Mouse (Mus musculus) bone marrow macrophage, adult 2 months (primary cell): Measurements from ENCODE around the gene Ms4a4d. TPM values are rescaled to one million over a fixed set of nuclear protein-coding genes. Genes with fewer than 3 reads are reported as not detected.
"Not testable (repeated sequence)": the region's sequence is repeated elsewhere in the genome, so short reads cannot be mapped to it uniquely, and the experiment has no call there.

Source experiments
- H3K27ac ChIP-seq: 2 replicates; pipeline ENCODE4 v1.5.1; 2012; ENCODE audit warnings: low read depth, low read length; ENCODE audit not compliant: insufficient read depth
- H3K4me1 ChIP-seq: 2 replicates; pipeline ENCODE4 v1.6.1; 2012; ENCODE audit warnings: low read length; ENCODE audit not compliant: control insufficient read depth, insufficient read depth
- H3K4me3 ChIP-seq: 2 replicates; pipeline ENCODE4 v1.5.1; 2012; ENCODE audit warnings: mild to moderate bottlenecking, low read length, moderate library complexity; ENCODE audit not compliant: insufficient read depth
- CTCF ChIP-seq: IDR thresholded peaks from 2 replicates; pipeline ENCODE4 v1.5.1; 2012; ENCODE audit warnings: low read depth, mild to moderate bottlenecking, low read length, moderate library complexity
- POLR2A ChIP-seq: IDR thresholded peaks from 2 replicates; pipeline ENCODE4 v1.6.1; 2012; ENCODE audit warnings: mild to moderate bottlenecking, low read depth, low read length, borderline replicate concordance
- polyA plus RNA-seq: library from polyadenylated mRNA; stranded (reverse); fragments of >200 nt; gene quantifications from 2 replicates; pipeline ENCODE4 v1.2.4, GENCODE M21; 2012; ENCODE audit not compliant: missing spikeins, insufficient read depth, insufficient read length

The Ms4a4d gene
- polyA plus RNA-seq = not detected in 2 replicates

DNA sequence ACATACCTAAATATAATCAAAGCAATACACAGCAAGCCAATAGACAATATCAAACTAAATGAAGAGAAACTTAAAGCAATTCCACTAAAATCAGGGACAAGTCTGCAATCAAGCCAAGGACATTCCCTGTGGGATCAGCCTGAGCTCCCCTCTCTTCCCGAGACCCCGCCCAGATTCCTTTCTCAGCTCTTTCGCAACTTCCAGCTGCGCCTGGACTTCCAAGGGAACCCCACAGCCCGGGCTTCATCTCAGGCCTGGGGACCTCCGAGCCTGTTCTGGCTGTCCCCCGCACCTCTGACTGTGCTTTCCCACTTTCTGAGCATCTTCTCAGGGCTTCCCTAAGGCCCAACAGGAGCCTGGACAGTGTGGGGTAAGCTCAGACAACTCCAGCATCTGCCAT is at the start of gene Ms4a4d:
Ms4a4d (plus strand) TSS at position 209 of the 400 bp plus-strand sequence.
- Histone ChIP-seq H3K27ac (no peak within 1 kb of the TSS), H3K4me3 (no peak within 1 kb of the TSS), H3K4me1 (peaks cover 16% of the 10 kb centered on the region)
- no peak for TF ChIP-seq POLR2A
- TF ChIP-seq CTCF = no peak

DNA sequence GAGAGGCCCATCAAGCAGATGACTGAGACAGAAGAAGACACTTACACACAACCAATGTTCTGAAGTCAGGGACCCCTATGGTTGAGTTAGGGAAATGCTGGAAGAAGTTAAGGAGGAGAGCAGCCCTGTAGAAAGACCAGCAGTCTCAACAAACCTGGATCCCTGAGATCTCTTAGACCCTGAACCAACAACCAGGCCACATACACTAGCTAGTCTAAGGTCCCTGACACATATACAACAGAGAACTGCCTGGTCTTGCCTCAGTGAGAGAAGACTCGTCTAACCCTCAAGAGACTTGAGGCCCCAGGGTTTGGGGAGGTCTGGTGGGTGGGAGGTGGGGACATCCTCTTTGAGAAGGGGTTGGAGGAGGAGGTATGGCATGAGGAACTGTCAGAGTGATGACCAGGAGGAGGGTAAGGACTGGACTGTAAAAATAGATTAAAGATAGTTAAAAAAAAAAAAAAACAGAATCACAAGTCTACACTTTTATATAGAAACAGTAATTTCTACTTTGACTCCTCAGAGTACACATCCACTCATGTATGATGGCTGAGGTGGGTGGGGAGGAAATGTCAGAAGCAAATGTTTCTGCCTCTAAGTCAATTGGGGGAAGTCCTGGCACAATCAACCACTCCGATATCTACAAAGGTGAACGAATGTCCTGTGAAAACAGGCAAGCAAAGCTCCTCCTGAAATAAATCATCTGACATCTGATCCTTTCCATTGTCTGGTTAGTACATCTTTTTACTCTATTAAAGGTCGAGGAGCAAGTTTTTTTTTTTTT is 45.0 kb upstream of the Ms4a4d start:
- no peak overlapping the region for H3K27ac ChIP-seq
- no peak overlapping the region for H3K4me3 ChIP-seq
- TF ChIP-seq POLR2A = no peak
- TF ChIP-seq CTCF = no peak

DNA sequence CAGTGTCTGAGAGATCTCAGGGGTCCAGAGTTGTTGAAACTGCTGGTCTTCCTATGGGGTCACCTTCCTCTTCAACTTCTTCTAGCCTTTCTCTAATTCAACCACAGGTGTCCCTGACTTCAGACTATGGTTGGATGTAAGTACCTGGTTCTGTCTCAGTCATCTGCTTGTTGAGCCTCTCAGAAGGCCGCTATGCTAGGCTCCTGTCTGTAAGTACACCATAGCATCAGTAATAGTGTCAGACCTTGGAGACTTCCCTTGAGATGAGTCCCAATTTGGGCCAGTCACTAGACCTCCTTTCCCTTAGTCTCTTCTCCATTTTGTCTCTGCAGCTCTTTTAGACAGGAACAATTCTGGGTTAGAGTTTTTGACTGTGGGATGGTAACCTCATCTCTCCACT is 43.9 kb upstream of the Ms4a4d start:
- Histone ChIP-seq H3K27ac (no peak overlapping the region), H3K4me1 (peaks cover 11% of the 10 kb centered on the region), H3K4me3 (no peak overlapping the region)
- TF ChIP-seq POLR2A = no peak
- no peak for TF ChIP-seq CTCF

More for the DNA sequence above, 45.0 kb upstream of the Ms4a4d start:
- H3K4me1 ChIP-seq = peaks cover 7% of the 10 kb centered on the region; the same call in 1 of the 2 replicates

DNA sequence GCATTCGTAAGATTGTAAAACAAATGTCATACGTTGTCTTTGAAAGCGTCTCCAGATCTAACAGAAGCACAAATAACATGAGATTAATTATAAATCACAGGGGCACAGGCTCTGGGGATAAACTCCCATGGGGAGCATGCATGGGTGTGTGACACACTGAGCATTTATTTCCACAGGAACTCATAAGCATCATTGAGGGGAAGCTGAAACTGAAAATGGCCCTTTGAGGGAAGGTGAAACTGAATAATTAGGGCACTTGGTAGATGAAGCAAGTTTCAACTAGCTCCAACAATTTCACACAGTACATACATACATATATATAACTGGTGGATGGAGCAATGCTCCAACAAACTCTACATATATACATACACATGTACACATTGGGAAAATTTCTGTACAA is 42.1 kb upstream of the Ms4a4d start:
- TF ChIP-seq CTCF = no peak
- no peak for TF ChIP-seq POLR2A
- Histone ChIP-seq H3K4me3 (no peak overlapping the region), H3K4me1 (peaks cover 11% of the 10 kb centered on the region), H3K27ac (no peak overlapping the region)

DNA sequence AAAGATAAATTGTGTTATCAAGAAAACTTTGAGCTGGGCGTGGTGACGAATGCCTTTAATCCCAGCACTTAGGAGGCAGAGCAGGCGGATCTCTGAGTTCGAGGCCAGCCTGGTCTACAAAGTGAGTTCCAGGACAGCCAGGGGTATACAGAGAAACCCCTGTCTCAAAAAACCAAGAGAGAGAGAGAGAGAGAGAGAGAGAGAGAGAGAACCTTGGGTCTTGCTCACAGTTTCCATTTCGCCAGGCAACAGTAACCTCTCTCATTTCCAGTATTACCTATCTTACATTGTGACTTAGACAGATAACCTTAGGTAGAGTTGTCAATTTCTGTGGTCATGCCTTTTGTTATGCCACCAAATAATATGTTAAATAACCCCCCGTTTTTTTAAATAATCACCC is 40.2 kb upstream of the Ms4a4d start:
- TF ChIP-seq CTCF (no peak), POLR2A (no peak)
- Histone ChIP-seq H3K4me3 (no peak overlapping the region), H3K27ac (no peak overlapping the region), H3K4me1 (peaks cover 11% of the 10 kb centered on the region)

DNA sequence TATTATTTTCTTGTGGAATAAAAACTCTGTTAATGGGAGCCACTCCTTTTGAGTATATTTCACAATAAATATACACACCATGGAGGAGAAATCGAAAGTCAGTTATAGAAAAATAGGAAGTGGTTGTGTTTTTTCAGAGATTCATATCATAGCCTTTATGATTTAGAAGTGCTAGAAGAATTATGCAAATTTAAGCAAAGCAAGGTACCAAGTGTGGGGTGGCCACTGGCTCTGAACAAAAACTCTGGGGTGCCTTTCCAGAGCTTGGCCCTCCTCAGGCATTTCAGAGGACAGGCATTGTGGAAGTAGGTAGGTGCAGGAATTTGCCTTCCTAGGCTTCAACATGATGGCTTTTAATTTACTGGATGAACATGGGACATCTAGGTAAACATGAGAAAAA is 39.3 kb upstream of the Ms4a4d start:
- Histone ChIP-seq H3K27ac (peak overlapping the region; percentile 37), H3K4me1 (peaks cover 11% of the 10 kb centered on the region)
- not testable (repeated sequence) for H3K4me3 ChIP-seq

DNA sequence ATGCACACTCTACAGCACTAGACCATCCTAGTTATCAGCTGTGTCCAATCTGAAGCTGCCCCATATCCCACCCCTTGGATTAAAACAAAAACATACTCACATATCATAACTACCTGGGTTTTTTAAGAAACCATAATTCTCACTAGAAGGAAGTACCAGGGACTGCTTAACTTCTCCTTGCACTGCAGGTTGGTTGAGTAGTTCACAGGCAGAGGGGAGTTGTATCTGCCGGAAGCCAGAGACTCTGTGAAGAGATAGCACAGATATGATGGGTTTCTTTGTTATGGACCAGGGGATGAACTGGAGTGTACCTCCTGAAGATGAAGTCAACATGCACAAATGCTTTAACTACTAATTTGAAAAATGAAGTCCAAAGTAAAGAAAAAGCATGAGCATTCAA is 35.8 kb upstream of the Ms4a4d start:
- no peak overlapping the region for H3K27ac ChIP-seq
- H3K4me3 ChIP-seq = no peak overlapping the region
- peaks cover 4% of the 10 kb centered on the region for H3K4me1 ChIP-seq
- TF ChIP-seq POLR2A (no peak), CTCF (no peak)

DNA sequence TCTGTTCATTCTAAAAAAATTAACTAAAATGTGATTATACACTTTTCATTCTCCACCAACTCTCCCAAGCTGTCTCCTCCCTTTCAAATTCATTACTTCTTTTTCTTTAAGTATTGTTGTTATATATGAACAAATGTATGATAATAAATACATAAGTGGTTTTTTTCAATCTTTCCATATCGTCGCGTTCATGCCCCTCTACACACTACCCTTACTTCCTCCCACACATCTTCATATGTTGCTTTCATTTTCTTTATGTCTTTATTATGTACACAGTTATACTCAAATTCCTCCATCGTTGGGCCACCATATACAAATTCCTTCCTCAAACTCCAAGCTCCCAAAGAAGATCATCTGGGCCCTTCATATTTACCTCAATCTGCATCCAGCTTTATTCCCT is 35.3 kb upstream of the Ms4a4d start:
- H3K4me1 ChIP-seq = peaks cover 4% of the 10 kb centered on the region
- no peak overlapping the region for H3K4me3 ChIP-seq
- no peak for TF ChIP-seq CTCF
- no peak for TF ChIP-seq POLR2A
- no peak overlapping the region for H3K27ac ChIP-seq

DNA sequence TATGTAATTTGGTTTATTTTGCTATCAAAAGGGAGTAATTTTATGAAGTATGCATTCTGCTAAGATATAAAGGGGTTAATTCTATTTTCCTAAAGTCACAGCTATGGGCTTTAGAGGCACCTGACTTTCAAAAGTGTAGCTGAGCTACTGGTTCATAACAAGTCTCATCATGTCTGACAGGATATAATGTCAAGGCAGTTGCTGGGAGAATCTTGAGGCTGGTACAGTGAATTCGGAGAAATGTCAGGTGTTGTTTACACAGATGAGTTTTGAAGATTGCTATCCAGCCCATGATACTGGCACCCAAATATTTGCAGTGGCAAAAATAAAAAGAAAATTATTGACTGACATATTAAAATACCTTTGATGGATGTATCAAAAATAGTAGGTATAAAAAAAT is 31.7 kb upstream of the Ms4a4d start:
- TF ChIP-seq CTCF (no peak), POLR2A (no peak)
- Histone ChIP-seq H3K4me3 (no peak overlapping the region), H3K27ac (no peak overlapping the region), H3K4me1 (no peaks in the 10 kb centered on the region)

DNA sequence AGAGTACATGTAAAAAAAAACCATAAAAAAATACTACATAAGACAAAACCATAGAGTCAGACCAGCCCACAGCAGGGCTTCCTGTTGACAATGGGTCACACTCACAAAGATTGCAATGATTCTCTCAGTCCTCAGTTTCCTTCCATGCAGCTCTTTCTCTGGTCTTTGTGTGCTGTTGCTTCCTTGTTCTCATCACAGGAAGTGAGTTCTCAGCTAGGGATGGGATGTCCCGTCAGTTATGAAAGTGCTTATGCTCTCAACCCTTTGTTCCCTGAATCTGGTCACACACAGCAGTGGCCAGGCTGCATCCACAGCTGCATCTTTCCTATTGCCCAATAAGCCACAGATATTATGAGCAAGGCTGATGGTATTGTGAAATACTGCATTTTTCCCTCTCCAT is 23.1 kb upstream of the Ms4a4d start:
- H3K27ac ChIP-seq = peak overlapping the region; percentile 98
- H3K4me3 ChIP-seq = no peak overlapping the region

DNA sequence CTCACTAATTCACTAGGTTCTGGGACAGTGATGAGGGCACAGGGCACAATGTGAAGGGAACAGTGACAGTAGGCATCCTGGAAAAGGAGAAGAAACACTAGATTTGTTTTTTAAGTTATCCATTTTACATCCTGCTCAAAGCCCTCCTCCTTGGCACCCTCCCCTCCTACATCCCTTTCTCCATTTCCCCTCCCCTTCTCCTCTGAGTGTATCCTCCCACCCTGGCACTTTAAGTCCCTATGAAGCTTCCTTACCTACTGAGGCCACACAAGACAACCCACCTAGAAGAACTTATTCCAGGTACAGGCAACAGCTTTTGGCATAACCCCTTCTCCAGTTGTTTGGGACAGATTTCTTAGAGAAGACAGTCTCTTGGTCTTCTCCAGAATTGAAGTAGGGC is 20.4 kb upstream of the Ms4a4d start, which contains the start of gene Ms4a6b:
Ms4a6b (plus strand) TSS at position 267 of the 400 bp plus-strand sequence.
- Histone ChIP-seq H3K4me3 (no peak within 1 kb of the TSS), H3K4me1 (peaks cover 44% of the 10 kb centered on the region), H3K27ac (peak within 1 kb of the TSS; percentile 89)
- TF ChIP-seq CTCF = no peak

More for the DNA sequence above, 23.1 kb upstream of the Ms4a4d start:
- H3K4me1 ChIP-seq = peaks cover 38% of the 10 kb centered on the region
- TF ChIP-seq CTCF (no peak), POLR2A (no peak)
